Mouse (Mus musculus) mature B cell (primary cell): ENCODE results near the gene Slitrk1.

Experiments
- in situ Hi-C: fragments of 300-500 bp; cut with MboI; formaldehyde crosslinking; loops from 2 replicates; pipeline ENCODE4 v1.14.3; 2019

Slitrk1 gene

GRCm38 (mm10) chr14:108913714-108914263 is at the start of gene Slitrk1:
Gene Slitrk1 (minus strand): TSS chr14:108914158.
- in situ Hi-C loops: no loop called here

- in situ Hi-C loops: no loop called here
Measured at GRCm38 (mm10) chr14:108935777-108936176, 21.8 kb upstream of the Slitrk1 start.

DNA sequence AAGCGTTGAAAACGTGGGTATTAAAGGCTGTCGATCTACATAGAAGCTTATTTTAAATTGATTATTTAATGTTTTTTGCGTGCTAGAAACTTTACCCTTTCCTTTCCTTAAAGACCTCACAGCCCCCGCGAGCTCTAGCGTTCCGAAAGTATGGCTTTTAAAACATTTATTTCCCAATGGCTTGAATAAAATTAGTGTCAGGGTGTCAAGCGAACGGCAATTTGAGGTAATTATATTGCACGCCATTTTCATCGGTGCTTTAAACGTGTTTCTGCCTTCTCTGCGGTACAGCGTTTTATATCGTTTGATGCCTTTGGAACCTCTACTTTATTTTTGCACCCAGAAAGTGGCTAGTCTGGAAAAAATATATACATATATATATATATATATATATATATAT is 378 bp upstream of the Slitrk1 start:
- in situ Hi-C loops: no loop called here

DNA sequence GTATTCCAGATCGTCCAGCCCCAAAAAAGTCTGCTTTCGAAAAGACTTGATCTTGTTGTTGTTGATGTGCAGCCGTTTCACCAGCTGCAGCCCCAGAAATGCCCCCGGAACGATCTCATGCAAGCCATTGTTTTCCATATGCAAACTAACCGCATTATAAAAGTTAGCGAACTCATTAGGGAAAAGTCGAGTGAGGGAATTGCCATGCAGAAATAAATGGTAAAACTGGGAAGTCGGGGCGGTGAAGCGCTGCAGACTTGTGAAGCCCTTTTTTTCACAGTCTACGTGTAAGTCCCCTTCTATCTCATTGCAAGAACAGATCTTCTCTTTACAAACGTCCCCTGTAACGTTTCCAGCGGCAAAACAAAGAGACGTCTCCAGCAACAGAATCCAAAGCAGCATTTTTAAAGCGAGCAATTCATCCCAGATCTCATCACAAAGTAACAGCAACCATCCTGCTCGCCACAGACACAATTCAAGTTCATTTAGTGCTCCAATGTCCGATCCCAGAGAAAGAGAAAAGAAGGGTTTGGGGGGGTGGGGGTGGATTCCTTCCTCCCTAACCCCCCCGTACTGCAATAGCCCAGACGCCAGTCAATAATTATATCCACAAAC is 975 bp downstream of the Slitrk1 start:
- in situ Hi-C loops: no loop called here

DNA sequence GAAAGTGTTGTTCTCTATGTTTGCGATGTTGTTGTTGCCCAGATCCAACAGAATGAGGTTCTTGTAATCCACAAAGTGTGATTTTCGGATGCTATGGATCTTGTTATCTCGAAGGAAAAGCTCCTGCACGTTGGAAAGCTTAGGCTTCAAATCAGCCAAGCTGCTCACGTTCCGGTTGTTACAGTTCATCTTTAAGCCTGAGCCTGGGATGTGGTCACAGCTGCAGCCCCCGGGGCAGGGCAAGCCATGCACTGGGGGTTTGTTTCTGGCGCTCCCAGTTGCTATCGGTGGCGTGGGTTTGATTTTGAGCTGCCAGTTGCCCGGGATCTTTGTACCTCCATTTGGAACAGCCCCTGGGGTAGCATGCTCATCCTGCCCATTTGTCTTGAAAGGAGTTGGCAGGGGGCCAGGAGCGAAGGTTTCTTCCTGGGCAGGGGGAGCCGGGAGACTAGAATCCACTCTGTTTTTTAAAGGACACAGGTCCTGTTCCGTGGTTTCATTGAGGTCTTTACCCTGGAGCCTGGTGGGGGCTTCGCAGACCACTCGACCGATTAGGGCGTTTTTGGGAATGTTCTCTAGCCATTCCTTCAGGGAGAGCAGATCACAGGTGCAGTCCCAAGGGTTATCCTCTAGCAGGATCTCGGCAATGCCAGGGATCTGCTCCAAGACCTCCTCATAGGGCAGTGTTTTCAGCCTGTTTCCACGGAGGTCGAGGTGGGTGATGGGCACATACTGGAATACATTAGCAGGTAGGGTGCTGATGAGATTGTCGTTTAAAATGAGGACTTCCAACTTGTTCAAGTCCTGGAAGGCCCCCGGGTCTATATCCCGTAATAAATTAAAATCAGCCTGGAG is 1.7 kb downstream of the Slitrk1 start:
- in situ Hi-C loops: no loop called here

DNA sequence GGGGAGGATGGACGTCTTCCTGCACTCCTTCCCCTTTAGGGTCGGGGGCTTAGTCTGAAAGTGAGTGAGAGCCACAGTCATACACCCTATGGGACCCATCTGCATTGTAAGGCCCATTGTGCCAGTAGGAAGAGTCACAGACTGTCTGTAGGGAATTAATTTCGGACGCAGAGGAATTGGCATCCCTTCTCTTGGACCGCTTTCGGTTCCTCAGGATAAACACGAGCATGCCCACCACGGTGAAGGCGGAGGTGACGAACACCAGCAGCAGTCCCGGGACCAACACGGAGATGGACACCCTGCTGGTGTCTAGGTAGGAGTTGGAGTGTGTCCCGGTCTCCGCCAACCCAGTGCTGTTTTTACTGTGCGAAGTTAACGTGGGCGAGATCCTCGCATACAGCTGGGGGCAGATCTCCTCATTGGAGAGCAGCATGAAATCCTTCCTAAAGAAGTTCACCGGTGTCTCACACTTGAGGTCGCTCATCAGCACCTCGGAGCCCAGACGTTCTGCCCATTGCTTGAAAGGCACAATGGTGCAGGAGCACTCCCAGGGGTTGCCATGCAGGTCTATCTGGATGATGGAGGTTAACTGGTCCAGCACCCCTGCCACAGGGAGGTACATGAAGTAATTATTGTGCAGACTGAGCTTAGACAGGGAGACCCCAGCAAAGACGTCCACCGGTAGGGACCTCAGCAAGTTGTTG is 2.7 kb downstream of the Slitrk1 start:
- in situ Hi-C loops: no loop called here

GRCm38 (mm10) chr14:108910449-108911137 is 3.4 kb downstream of the Slitrk1 start:
- in situ Hi-C loops: no loop called here

DNA sequence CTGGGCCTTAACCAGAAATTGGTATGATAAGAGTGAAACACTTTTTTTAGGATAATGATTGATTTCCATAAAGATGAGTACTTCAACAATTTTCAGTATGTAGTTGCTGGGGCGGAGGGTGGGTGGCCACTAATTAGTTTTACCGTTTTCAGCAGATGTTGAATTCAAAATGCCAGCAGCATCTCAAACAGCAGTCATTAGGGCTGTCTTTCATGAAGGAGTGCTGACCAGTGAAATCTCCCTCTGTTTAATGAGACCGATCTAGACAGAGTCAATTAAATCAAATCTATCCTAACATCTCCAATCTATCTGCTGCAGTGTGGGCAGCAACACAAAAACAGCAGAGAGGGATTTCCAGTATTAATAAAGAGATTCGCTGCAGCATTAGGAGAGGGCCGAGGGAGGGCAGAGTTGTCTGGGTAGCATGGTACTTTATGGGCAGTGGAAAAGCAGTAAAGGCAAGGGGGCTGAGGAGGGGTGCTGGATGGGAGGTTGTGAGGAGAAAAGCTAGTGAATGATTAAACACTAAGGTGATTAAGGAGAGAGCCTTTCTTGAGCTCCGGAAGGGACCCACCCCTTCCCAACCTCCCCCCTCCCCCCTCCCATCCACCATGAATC is 4.5 kb downstream of the Slitrk1 start:
- in situ Hi-C loops: no loop called here

- in situ Hi-C loops: no loop called here
Measured at GRCm38 (mm10) chr14:108898601-108899000, 15.4 kb downstream of the Slitrk1 start.

DNA sequence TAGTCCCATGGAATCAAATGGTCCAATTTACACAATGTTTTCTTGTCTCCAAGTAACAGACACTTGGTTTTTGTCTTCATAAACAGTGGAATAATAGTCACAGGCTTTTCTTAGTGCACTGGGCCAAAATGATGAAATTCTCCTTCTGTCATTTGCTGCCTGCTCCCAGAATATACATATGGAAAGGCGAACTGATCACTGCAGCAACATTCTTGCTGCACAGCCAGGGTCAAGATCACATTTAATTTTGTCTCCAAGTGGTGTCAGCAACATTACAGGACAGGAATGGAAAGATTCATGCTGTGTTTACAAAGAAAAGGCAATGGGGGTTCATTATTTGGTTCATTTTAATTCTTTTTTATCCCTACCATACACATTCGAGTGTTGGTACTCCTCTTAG is 18.5 kb downstream of the Slitrk1 start:
- in situ Hi-C loops: no loop called here

DNA sequence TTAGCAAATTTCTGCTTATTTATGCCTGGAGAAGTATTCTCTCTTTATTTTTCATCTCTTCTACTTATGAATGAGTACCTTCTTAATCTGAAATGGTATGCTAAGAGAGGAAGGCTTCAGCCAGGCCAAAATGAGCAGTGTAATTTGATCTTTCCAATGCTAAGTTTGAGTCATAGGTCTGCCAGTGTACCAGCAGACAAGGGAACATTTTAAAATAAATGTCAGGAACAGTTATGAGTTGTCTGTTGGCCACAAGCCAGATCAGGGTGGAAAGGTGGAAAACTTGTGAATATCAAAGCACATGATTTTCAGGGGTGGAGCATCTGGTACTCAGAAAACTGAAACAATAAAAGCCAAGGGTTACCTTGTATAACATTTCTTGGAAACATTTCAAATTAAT is 46.1 kb downstream of the Slitrk1 start:
- in situ Hi-C loops: no loop called here

GRCm38 (mm10) chr14:108864631-108865030 is 49.3 kb downstream of the Slitrk1 start:
- in situ Hi-C loops: no loop called here

DNA sequence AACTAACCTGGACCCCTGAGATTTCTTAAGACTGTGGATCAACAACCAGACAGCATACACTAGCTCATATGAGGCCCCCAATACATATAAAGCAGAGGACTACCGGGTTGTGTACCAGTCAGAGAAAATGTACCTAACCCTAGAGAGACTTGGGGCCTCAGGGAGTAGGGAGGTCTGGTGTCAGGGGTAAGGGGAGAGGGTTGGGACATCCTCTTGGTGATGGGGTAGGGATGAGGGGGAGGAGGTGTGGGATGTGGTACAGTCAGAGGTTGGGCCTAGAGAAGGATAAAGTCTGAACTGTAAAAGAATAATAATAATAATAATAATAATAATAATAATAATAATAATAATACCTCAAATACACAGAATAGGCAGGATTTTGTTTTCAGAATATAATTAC is 54.6 kb downstream of the Slitrk1 start:
- in situ Hi-C loops: no loop called here
